In the genomic region with DNA sequence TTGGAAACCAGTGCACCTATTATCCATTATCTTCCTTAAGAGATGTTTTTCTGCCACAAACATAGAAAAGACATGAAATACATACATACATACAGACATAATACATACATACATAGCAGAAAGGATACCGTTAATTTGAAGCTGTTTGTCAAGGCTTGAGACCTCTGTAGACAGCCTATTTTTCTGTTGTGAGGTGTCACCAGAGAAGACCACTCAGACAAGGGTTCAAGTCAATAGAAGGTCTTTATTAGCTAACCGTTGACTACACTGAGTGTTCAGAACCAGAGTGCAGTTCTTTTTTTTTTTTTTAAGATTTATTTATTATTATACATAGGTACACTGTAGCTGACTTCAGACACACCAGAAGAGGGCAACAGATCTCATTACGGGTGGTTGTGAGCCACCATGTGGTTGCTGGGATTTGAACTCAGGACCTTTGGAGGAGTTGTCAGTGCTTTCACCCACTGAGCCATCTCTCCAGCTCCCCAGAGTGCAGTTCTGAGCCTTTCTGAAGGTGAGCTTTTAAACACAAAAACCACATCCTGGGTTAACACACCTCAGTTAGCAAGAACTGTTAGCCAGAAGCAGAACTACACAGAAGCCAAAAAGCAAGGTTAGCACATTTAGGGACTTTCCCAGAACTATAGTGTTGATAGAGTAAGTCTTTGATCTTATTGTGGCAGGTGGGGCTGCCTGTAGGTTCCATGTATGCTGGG, we compare ENCODE assay signal across 21 mouse cellular contexts. TPM values are rescaled to one million over a fixed set of nuclear protein-coding genes. Genes with fewer than 3 reads are reported as not detected.
A peak's percentile ranks its signal among the peaks of the same experiment; 100 is the strongest.
DNase-seq lines count a peak whose midpoint lies in the region; ATAC-seq lines count a peak whose summit lies in the region.
"Had no signal": no experiment of that assay in that cellular context is flagged by ENCODE, and none has a peak within 500 bp of the region (broad histone marks: within the 10 kb centered on the region; RNA-seq: fewer than 3 reads in every experiment).

No protein-coding gene starts in this region.

- no peak overlapping the region for H3K27ac ChIP-seq in forebrain, embryonic 12.5 days
- H3K27ac ChIP-seq: forebrain, embryonic 13.5 days; heart, embryonic 10.5 days; hindbrain, postnatal 0 days had no signal

- no peaks in the 10 kb centered on the region; the same call in 1 of the 2 replicates for H3K4me1 ChIP-seq in forebrain, embryonic 12.5 days

- peak; percentile 50 for DNase-seq in heart, adult 11 months
- no peak for DNase-seq in heart, adult 18-20 months
- peak; percentile 31 for DNase-seq in A20 (ENCODE audit: low read depth, low spot score)
- peak; percentile 85 for DNase-seq in T-cell, adult 2 months (ENCODE audit: low spot score)
- peak; percentile 39 to 41 for DNase-seq in spleen, postnatal 36 days (ENCODE audit: low spot score in 2 of 2)
- DNase-seq in left cerebral cortex, postnatal 4 days: no peak
- no peak for DNase-seq in layer of hippocampus, adult 18-20 months (ENCODE audit: low spot score in 2 of 2)
- DNase-seq: adrenal gland, adult 2 months; cerebellum, postnatal 14 days; gastrocnemius, postnatal 14 days; kidney, adult 2 months; kidney, postnatal 25 days; liver; lung, embryonic 14.5 days; midbrain, embryonic 14.5 days; right cerebral cortex, adult 18-20 months had no signal

- 85% methylated on average over 3 of the region's 3 CpGs for WGBS in forebrain, embryonic 12.5 days

- no peak overlapping the region for H3K4me2 ChIP-seq in forebrain, embryonic 12.5 days
- H3K4me2 ChIP-seq: forebrain, embryonic 13.5 days; lung, embryonic 14.5 days had no signal

- ATAC-seq in forebrain, embryonic 12.5 days (ENCODE audit: low FRiP score): no peak
- ATAC-seq: forebrain, embryonic 13.5 days; hindbrain, postnatal 0 days had no signal

- no peaks in the 10 kb centered on the region for H3K36me3 ChIP-seq in forebrain, embryonic 12.5 days (replicated peaks)
- H3K36me3 ChIP-seq: heart, embryonic 10.5 days had no signal

- intact Hi-C loops in left cerebral cortex, postnatal 4 days (cut with DNase I): no loop called here

- H3K4me3 ChIP-seq in forebrain, embryonic 12.5 days (replicated peaks): no peak overlapping the region
- H3K4me3 ChIP-seq: forebrain, embryonic 13.5 days; heart, embryonic 10.5 days; myocyte had no signal

- H3K27me3 ChIP-seq in forebrain, embryonic 12.5 days: no peaks in the 10 kb centered on the region
- H3K27me3 ChIP-seq: forebrain, embryonic 13.5 days had no signal

- H3K9ac ChIP-seq in forebrain, embryonic 12.5 days: no peak overlapping the region
- H3K9ac ChIP-seq: forebrain, embryonic 13.5 days; lung, embryonic 14.5 days had no signal

- H3K9me3 ChIP-seq in forebrain, embryonic 12.5 days: no peaks in the 10 kb centered on the region
- H3K9me3 ChIP-seq: heart, embryonic 10.5 days had no signal

RNA-seq across cellular contexts. Expression of a gene that starts 39.9 kb away (rescaled TPM):
- 10 to 100 TPM; 26.4 to 29.1 TPM for total RNA-seq in heart, adult 18-20 months (2021)
- total RNA-seq in left cerebral cortex, postnatal 4 days (2021): 10 to 100 TPM; 85.4 to 88.9 TPM
- 3.1 and 3.8 TPM in 2 replicates for polyA plus RNA-seq in forebrain, embryonic 12.5 days (2016; fragmentation: Nextera tagmentation; extraction: Ambion mirVana)
- 100 to 1,000 TPM; 389 to 433 TPM for total RNA-seq in layer of hippocampus, adult 18-20 months (2021)

Comparison
In these comparisons a context has a peak if more than half of its experiments do, and no peak if none do; other contexts are left out.
1. DNase-seq: peak in heart, adult 11 months (single experiment), A20 (single experiment), T-cell, adult 2 months (single experiment) and spleen, postnatal 36 days (2 of 2); none in heart, adult 18-20 months (0 of 2), left cerebral cortex, postnatal 4 days (single experiment) and layer of hippocampus, adult 18-20 months (0 of 2).
2. RNA of a gene that starts 39.9 kb away (total RNA-seq): 389 to 433 TPM in layer of hippocampus, adult 18-20 months; 85.4 to 88.9 TPM in left cerebral cortex, postnatal 4 days and 26.4 to 29.1 TPM in heart, adult 18-20 months; every median in the first group is over 4 times any median in the second.